Mouse (Mus musculus): Measurements from ENCODE around the gene Tanc1. TPM values are rescaled to one million over a fixed set of nuclear protein-coding genes. Genes with fewer than 3 reads are reported as not detected.
"Not testable (repeated sequence)": the region's sequence is repeated elsewhere in the genome, so short reads cannot be mapped to it uniquely, and the experiment has no call there.

Gene Tanc1
- total and polyA plus RNA-seq, 3 experiments = 8.1 to 26.2 (median 25.6) TPM

DNA sequence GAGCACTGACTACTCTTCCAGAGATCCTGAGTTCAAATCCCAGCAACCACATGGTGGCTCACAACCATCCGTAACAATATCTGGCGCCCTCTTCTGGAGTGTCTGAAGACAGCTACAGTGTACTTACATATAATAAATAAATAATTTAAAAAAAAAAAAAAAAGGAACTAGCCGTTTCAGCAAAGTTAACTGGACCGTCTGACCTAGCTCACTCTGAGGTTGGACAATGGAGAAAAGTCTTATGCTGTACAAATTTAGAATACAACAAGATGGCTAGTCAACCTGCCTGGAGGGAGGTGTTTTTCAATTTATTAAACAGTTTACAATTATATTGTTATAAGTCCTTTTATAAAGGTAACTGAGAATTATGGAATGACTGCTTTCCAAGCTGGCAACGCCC lies 240.0 kb downstream of the Tanc1 start:
- H3K36me3 ChIP-seq (ENCODE audit: control insufficient read depth, insufficient read depth, low read length); H3K9ac ChIP-seq (ENCODE audit: low read depth, low read length); intact Hi-C loops (cut with DNase I); H3K4me3 ChIP-seq; H3K27me3 ChIP-seq (ENCODE audit: control insufficient read depth, insufficient read depth, low read length); H3K27ac ChIP-seq; H3K4me1 ChIP-seq (ENCODE audit: control insufficient read depth, insufficient read depth, low read length); DNase-seq; H3K79me2 ChIP-seq (replicated peaks; ENCODE audit: control insufficient read depth, insufficient read depth, low read length): not testable (repeated sequence)
- WGBS = 80% methylated on average over 5 of the region's 5 CpGs
- peak; percentile 37 for TF ChIP-seq CTCF (IDR thresholded peaks at IDR 0.05)

DNA sequence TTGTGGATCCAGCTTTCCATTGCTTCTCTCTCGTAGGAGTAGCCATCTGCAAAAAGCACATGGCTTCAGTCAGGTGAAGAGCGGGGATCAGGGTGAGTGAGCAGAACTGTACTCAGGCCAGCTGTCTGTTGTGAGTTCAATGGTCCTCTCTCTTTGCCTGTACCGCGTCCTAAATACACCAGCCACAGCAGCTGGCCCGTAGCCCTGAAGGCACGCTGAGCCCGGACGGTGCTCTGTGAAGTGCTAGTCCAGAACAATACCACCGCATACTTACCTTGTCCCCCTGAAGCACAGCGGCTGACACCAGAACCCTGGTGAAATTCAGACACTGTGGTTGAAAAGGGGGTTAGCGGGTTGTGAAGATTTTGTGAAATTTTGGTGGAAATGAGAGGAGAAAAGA lies 241.1 kb downstream of the Tanc1 start:
- 94% methylated on average over 11 of the region's 11 CpGs for WGBS
- H3K4me3 ChIP-seq = no peak overlapping the region
- H3K9ac ChIP-seq (ENCODE audit: low read depth, low read length) = no peak overlapping the region

GRCm38 (mm10) chr2:59853543-59853942 lies 241.7 kb downstream of the Tanc1 start:
- Histone ChIP-seq H3K4me1 (ENCODE audit: control insufficient read depth, insufficient read depth, low read length) (no peaks in the 10 kb centered on the region), H3K27me3 (ENCODE audit: control insufficient read depth, insufficient read depth, low read length) (no peaks in the 10 kb centered on the region), H3K27ac (no peak overlapping the region), H3K9ac (ENCODE audit: low read depth, low read length) (no peak overlapping the region), H3K79me2 (replicated peaks; ENCODE audit: control insufficient read depth, insufficient read depth, low read length) (no peaks in the 10 kb centered on the region), H3K36me3 (ENCODE audit: control insufficient read depth, insufficient read depth, low read length) (no peaks in the 10 kb centered on the region), H3K4me3 (no peak overlapping the region)
- intact Hi-C loops (cut with DNase I) = no loop called here
- DNase-seq = no peak
- 90% methylated on average over 10 of the region's 10 CpGs for WGBS
- TF ChIP-seq CTCF (IDR thresholded peaks at IDR 0.05) = no peak
- no peak for TF ChIP-seq POLR2A (IDR thresholded peaks at IDR 0.05; ENCODE audit: insufficient read depth, low read depth, low read length)
- no peak for TF ChIP-seq EP300 (IDR thresholded peaks at IDR 0.05; ENCODE audit: insufficient read depth, low read depth, low read length)

More for the DNA sequence above, 241.1 kb downstream of the Tanc1 start:
- no peak for TF ChIP-seq CTCF (IDR thresholded peaks at IDR 0.05)
- no peak for TF ChIP-seq EP300 (IDR thresholded peaks at IDR 0.05; ENCODE audit: insufficient read depth, low read depth, low read length)
- no peak for TF ChIP-seq POLR2A (IDR thresholded peaks at IDR 0.05; ENCODE audit: insufficient read depth, low read depth, low read length)
- no peaks in the 10 kb centered on the region for H3K79me2 ChIP-seq (replicated peaks; ENCODE audit: control insufficient read depth, insufficient read depth, low read length)
- DNase-seq = no peak
- no peaks in the 10 kb centered on the region for H3K4me1 ChIP-seq (ENCODE audit: control insufficient read depth, insufficient read depth, low read length)
- no peaks in the 10 kb centered on the region for H3K36me3 ChIP-seq (ENCODE audit: control insufficient read depth, insufficient read depth, low read length)
- H3K27me3 ChIP-seq (ENCODE audit: control insufficient read depth, insufficient read depth, low read length) = no peaks in the 10 kb centered on the region
- H3K27ac ChIP-seq = no peak overlapping the region
- intact Hi-C loops (cut with DNase I) = no loop called here

DNA sequence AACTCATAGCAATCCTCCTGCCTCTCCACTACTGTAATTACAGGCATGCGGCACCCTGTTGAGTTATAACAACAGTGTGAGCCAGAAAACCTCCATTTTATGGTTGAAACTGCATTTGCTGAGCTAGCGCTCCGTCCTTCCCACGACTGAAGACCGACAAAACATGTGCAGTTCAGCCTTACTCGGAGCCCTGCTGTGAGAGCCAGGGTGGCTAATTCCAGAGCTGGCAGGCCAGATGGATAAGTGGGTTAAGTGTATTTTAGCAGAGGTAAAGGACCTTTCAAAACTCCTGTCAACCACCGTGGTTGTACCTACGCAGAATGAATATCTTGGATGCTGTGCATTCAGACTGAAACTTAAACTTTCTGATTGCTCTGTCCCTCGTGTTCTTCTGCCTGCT lies 242.5 kb downstream of the Tanc1 start:
- no peaks in the 10 kb centered on the region for H3K4me1 ChIP-seq (ENCODE audit: control insufficient read depth, insufficient read depth, low read length)
- no peak overlapping the region for H3K4me3 ChIP-seq
- no peaks in the 10 kb centered on the region for H3K79me2 ChIP-seq (replicated peaks; ENCODE audit: control insufficient read depth, insufficient read depth, low read length)
- H3K36me3 ChIP-seq (ENCODE audit: control insufficient read depth, insufficient read depth, low read length) = no peaks in the 10 kb centered on the region
- TF ChIP-seq CTCF (IDR thresholded peaks at IDR 0.05) (no peak), POLR2A (IDR thresholded peaks at IDR 0.05; ENCODE audit: insufficient read depth, low read depth, low read length) (no peak), EP300 (IDR thresholded peaks at IDR 0.05; ENCODE audit: insufficient read depth, low read depth, low read length) (no peak)
- intact Hi-C loops (cut with DNase I) = no loop called here
- no peaks in the 10 kb centered on the region for H3K27me3 ChIP-seq (ENCODE audit: control insufficient read depth, insufficient read depth, low read length)
- 91% methylated on average over 9 of the region's 9 CpGs for WGBS
- no peak overlapping the region for H3K27ac ChIP-seq
- DNase-seq = no peak
- no peak overlapping the region for H3K9ac ChIP-seq (ENCODE audit: low read depth, low read length)

DNA sequence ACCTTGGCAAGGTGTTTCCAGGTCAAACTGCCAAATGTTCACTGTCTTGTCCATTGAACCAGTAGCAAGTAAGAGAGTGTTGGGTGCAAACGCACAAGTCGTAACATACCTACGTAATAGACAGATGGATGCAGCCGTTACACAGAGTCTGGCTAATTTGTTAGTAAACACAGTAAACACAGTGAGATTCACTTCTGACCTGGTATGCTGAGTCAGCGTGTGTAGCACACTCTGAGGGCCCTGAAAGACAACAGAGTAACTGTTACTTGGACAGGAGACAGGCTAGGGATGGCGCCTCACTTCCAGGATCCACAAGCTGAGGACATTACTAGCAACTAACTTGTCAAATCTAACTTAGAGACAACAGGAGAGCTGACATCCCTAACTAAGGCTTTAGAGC lies 250.8 kb downstream of the Tanc1 start:
- Histone ChIP-seq H3K36me3 (ENCODE audit: control insufficient read depth, insufficient read depth, low read length) (no peaks in the 10 kb centered on the region), H3K4me1 (ENCODE audit: control insufficient read depth, insufficient read depth, low read length) (no peaks in the 10 kb centered on the region), H3K79me2 (replicated peaks; ENCODE audit: control insufficient read depth, insufficient read depth, low read length) (no peaks in the 10 kb centered on the region), H3K27ac (no peak overlapping the region), H3K27me3 (ENCODE audit: control insufficient read depth, insufficient read depth, low read length) (no peaks in the 10 kb centered on the region), H3K4me3 (no peak overlapping the region), H3K9ac (ENCODE audit: low read depth, low read length) (no peak overlapping the region)
- no peak for DNase-seq
- TF ChIP-seq CTCF (IDR thresholded peaks at IDR 0.05) (no peak), POLR2A (IDR thresholded peaks at IDR 0.05; ENCODE audit: insufficient read depth, low read depth, low read length) (no peak), EP300 (IDR thresholded peaks at IDR 0.05; ENCODE audit: insufficient read depth, low read depth, low read length) (no peak)
- intact Hi-C loops (cut with DNase I) = no loop called here
- 96% methylated on average over 6 of the region's 6 CpGs for WGBS

- no peak for DNase-seq
- intact Hi-C loops (cut with DNase I) = no loop called here
- H3K27me3 ChIP-seq (ENCODE audit: control insufficient read depth, insufficient read depth, low read length) = no peaks in the 10 kb centered on the region
- no peak overlapping the region for H3K27ac ChIP-seq
- no peaks in the 10 kb centered on the region for H3K79me2 ChIP-seq (replicated peaks; ENCODE audit: control insufficient read depth, insufficient read depth, low read length)
- 82% methylated on average over 6 of the region's 6 CpGs for WGBS
- H3K36me3 ChIP-seq (ENCODE audit: control insufficient read depth, insufficient read depth, low read length) = no peaks in the 10 kb centered on the region
- TF ChIP-seq EP300 (IDR thresholded peaks at IDR 0.05; ENCODE audit: insufficient read depth, low read depth, low read length) (no peak), CTCF (IDR thresholded peaks at IDR 0.05) (no peak), POLR2A (IDR thresholded peaks at IDR 0.05; ENCODE audit: insufficient read depth, low read depth, low read length) (no peak)
- H3K4me3 ChIP-seq = no peak overlapping the region
- H3K4me1 ChIP-seq (ENCODE audit: control insufficient read depth, insufficient read depth, low read length) = no peaks in the 10 kb centered on the region
- no peak overlapping the region for H3K9ac ChIP-seq (ENCODE audit: low read depth, low read length)
Observed at GRCm38 (mm10) chr2:59870526-59870925, 258.7 kb downstream of the Tanc1 start.
